Mouse (Mus musculus): Measurements from ENCODE around the gene Mettl4.

The Mettl4 gene

GRCm38 (mm10) chr17:94749466-94750135 is at the start of gene Mettl4:
Mettl4 (minus strand) TSS chr17:94750019.
- DNase-seq, result peak; percentile 90 to 92

GRCm38 (mm10) chr17:94778871-94779482 is 29.2 kb upstream of the Mettl4 start:
- DNase-seq, result no peak

- DNase-seq, result no peak
Measured at GRCm38 (mm10) chr17:94768491-94768890, 18.7 kb upstream of the Mettl4 start.

GRCm38 (mm10) chr17:94764711-94765110 is 14.9 kb upstream of the Mettl4 start:
- DNase-seq, result no peak

GRCm38 (mm10) chr17:94764011-94764410 is 14.2 kb upstream of the Mettl4 start:
- no peak for DNase-seq

- DNase-seq, result no peak
Measured at GRCm38 (mm10) chr17:94762405-94762804, 12.6 kb upstream of the Mettl4 start.

GRCm38 (mm10) chr17:94750136-94750729 is 414 bp upstream of the Mettl4 start:
- DNase-seq, result no peak

- DNase-seq, result no peak
Measured at GRCm38 (mm10) chr17:94738173-94738572, 11.6 kb downstream of the Mettl4 start.

- no peak for DNase-seq
Measured at GRCm38 (mm10) chr17:94735885-94736284, 13.9 kb downstream of the Mettl4 start.

- no peak for DNase-seq
Measured at GRCm38 (mm10) chr17:94735437-94735836, 14.4 kb downstream of the Mettl4 start.

GRCm38 (mm10) chr17:94730416-94730815 is 19.4 kb downstream of the Mettl4 start:
- DNase-seq, result peak in 1 of 2 experiments; percentile 43

GRCm38 (mm10) chr17:94726750-94727149 is 23.1 kb downstream of the Mettl4 start:
- DNase-seq, result no peak

- no peak for DNase-seq
Measured at GRCm38 (mm10) chr17:94673515-94674317, 76.1 kb downstream of the Mettl4 start.

All from cerebellum, postnatal 36 days (tissue).